Mouse (Mus musculus): ENCODE results near the gene Whamm. TPM values are rescaled to one million over a fixed set of nuclear protein-coding genes. Genes with fewer than 3 reads are reported as not detected.

Whamm gene
- polyA plus RNA-seq, 1 experiment from 2014 or later, result 6.3 TPM

DNA sequence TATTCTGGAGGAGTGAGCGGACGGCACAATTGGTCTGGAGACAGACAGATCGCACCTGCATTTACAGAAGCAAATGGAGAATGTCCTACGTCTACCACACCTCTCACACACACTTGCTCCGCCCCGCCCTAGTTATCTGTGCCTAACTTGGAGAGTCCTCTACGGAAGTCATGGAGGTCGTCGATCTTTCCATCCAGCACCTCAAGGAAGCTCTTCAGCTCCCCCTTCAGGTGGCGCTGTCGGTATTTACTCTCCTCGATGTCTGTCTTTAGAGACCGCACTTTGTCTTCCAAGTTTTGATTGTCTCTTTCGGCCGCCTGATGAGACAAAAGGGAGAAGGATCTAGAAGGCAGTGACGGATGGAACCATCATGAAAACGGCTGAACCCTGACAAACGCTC lies 39.1 kb downstream of the Whamm start:
- no peak overlapping the region for H3K4me2 ChIP-seq (replicated peaks)
- H3K27me3 ChIP-seq (replicated peaks), result no peaks in the 10 kb centered on the region
- H3K4me3 ChIP-seq (replicated peaks), result no peak overlapping the region
- no peaks in the 10 kb centered on the region for H3K36me3 ChIP-seq
- ATAC-seq, result no peak
- 61% methylated on average over 18 of the region's 18 CpGs for WGBS
- H3K4me1 ChIP-seq (replicated peaks), result no peaks in the 10 kb centered on the region
- H3K27ac ChIP-seq, result no peak overlapping the region
- H3K9me3 ChIP-seq, result no peaks in the 10 kb centered on the region
- no peak overlapping the region for H3K9ac ChIP-seq

DNA sequence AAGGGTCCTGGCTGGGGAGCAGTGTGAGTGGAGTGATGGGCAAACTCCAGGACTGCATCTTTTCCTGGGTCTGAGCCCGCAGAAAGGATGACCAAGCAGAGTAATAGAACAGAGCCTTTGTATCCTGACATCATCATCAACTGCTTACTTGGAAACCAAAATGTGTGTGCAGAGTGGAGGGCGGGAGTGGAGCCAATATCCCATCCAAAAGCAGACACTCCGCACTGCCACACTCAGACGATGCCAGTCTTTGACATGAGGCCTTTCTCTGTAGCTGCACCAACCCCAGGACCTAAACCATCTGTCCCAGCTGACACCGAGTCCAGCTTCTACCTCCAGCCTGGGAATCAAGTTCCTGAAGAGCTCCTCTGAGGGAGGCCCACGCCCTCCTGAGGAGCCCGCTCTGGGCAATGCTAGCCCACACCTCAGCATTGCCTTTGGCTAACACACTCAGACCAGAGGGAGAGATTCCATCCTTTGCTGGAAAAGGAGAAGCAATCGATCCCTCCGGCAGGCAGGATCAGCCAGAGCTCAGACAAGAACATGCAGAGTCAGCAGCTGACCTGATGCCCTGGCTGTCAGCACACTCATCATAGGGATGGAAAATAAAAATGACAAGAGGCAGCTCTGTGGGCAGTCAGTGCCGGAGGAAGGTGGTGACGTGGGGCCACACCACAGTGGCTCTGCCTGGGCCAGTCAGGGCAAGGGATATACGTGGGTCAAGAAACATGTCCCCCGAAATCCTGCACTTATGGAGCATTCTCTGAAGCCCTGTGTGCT lies 42.0 kb downstream of the Whamm start:
- H3K36me3 ChIP-seq, result no peaks in the 10 kb centered on the region
- H3K9me3 ChIP-seq, result no peaks in the 10 kb centered on the region
- no peaks in the 10 kb centered on the region for H3K4me1 ChIP-seq (replicated peaks)
- no peak overlapping the region for H3K9ac ChIP-seq
- no peak for ATAC-seq
- H3K27me3 ChIP-seq (replicated peaks), result no peaks in the 10 kb centered on the region
- H3K27ac ChIP-seq, result no peak overlapping the region
- no peak overlapping the region for H3K4me2 ChIP-seq (replicated peaks)
- 90% methylated on average over 13 of the region's 13 CpGs for WGBS
- H3K4me3 ChIP-seq (replicated peaks), result no peak overlapping the region

DNA sequence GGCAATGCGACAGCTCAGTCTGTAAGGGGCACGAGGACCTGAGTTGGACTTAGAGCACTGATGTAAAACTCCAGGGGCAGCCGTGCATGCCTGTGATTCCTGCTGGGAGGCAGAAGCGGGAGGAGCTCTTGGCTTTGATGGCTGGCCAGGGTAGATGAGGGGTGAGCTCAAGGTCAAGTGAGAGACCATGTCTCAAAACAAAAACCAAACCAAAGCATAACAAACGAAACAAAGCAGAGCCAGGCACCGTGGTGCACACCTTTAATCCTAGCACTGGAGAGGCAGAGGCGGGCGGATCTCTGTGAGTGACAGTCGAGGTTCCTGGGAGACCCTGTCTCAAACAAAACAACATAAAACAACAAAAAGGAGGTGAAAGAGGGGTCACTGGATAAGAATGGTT lies 44.0 kb downstream of the Whamm start:
- H3K36me3 ChIP-seq, result no peaks in the 10 kb centered on the region
- no peaks in the 10 kb centered on the region for H3K4me1 ChIP-seq (replicated peaks)
- H3K27ac ChIP-seq, result no peak overlapping the region
- H3K4me2 ChIP-seq (replicated peaks), result no peak overlapping the region
- H3K27me3 ChIP-seq (replicated peaks), result no peaks in the 10 kb centered on the region
- no peak overlapping the region for H3K4me3 ChIP-seq (replicated peaks)
- ATAC-seq, result no peak
- H3K9ac ChIP-seq, result no peak overlapping the region
- WGBS, result 78% methylated on average over 9 of the region's 9 CpGs
- H3K9me3 ChIP-seq, result no peaks in the 10 kb centered on the region

DNA sequence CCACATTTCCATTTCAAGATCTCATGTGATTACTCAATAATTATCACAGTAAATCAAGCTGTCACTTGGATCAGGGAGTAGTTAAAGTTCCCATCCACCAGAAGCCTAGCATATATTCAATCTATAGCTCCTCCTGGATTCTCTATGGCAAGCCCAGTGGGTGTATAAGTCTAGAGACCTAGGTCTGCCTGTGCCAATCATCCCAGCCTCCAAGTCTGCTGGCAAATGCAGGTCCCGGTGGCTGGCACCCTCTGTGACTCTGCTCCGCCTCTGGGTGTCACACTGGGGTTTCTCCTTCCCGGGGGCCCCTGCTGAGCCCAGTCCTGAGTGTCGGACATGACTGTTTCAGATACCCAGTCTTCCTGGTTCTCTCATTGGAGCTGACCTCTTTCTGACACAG lies 51.7 kb downstream of the Whamm start:
- no peak overlapping the region for H3K9ac ChIP-seq
- no peaks in the 10 kb centered on the region for H3K9me3 ChIP-seq
- no peaks in the 10 kb centered on the region for H3K4me1 ChIP-seq (replicated peaks)
- no peaks in the 10 kb centered on the region for H3K36me3 ChIP-seq
- H3K4me3 ChIP-seq (replicated peaks), result no peak overlapping the region
- no peak for ATAC-seq
- WGBS, result 79% methylated on average over 4 of the region's 4 CpGs
- no peak overlapping the region for H3K4me2 ChIP-seq (replicated peaks)
- no peaks in the 10 kb centered on the region for H3K27me3 ChIP-seq (replicated peaks)
- H3K27ac ChIP-seq, result no peak overlapping the region

DNA sequence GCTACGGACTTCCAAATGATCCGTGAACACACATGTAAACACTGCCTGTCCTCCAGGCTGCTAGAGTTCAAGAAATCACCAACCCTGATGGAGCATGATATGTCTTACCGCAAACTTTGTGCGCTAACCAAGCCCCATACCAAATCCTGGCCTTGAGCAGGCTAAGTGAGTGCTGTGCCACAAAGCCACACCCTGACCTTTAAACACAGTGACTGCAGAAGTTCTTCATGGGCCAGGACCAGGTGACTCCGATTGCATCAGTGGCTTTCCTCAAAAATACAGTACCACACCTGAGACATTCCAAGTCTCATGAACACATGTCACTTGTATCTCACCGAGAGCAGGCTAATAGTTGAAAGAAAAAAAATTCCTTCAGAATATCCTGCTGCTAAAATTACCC lies 52.7 kb downstream of the Whamm start:
- Histone ChIP-seq H3K36me3 (no peaks in the 10 kb centered on the region), H3K4me1 (replicated peaks) (no peaks in the 10 kb centered on the region), H3K27ac (no peak overlapping the region), H3K27me3 (replicated peaks) (no peaks in the 10 kb centered on the region), H3K4me2 (replicated peaks) (no peak overlapping the region), H3K9me3 (no peaks in the 10 kb centered on the region), H3K9ac (no peak overlapping the region), H3K4me3 (replicated peaks) (no peak overlapping the region)
- peak; percentile 67 for ATAC-seq
- 73% methylated on average over 6 of the region's 6 CpGs for WGBS

DNA sequence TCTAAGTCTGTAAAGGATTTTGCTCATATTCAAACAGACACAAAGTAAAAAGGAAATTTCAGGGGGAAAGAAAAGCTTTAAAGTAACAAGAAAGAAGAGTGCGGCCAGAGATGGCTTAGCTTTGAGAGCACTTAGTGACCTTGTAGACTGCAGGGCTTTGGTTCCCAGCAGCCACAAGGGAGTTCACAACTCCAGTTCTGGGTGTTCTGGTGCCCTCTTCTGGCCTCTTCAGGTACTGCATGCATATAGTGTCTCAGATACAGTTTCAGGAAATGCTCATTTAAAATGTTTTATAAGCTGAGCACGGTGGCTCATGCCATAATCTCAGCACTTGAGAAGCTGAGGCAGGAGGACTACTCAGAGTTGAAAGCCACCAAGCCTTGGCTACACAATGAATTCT lies 55.4 kb downstream of the Whamm start:
- H3K4me2 ChIP-seq (replicated peaks), result no peak overlapping the region
- no peak for ATAC-seq

DNA sequence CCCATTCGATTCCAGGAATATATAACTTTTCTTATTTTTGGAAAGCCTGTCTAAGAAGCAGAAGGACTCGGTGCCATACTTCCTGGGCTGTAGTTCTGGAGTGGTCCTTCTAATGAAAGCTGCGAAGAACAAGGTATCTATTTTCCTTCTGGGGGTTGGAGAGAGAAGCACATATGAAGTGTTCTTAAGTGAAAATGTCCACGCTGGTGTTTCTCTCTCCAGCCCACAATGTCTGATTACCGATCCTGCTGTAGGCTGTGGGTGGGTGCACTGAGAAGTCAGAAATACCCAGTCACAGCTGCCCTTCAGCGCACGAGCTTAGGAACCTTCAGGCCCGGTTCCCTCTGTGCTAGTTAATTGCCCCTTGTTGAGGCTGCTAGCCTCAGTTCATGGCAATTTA lies 60.2 kb downstream of the Whamm start:
- Histone ChIP-seq H3K9me3 (no peaks in the 10 kb centered on the region), H3K27me3 (replicated peaks) (no peaks in the 10 kb centered on the region), H3K36me3 (no peaks in the 10 kb centered on the region), H3K4me2 (replicated peaks) (no peak overlapping the region), H3K27ac (no peak overlapping the region), H3K4me3 (replicated peaks) (no peak overlapping the region), H3K9ac (no peak overlapping the region), H3K4me1 (replicated peaks) (no peaks in the 10 kb centered on the region)
- ATAC-seq, result no peak
- WGBS, result 91% methylated on average over 8 of the region's 8 CpGs

More for the DNA sequence above, 55.4 kb downstream of the Whamm start:
- Histone ChIP-seq H3K9me3 (no peaks in the 10 kb centered on the region), H3K27me3 (replicated peaks) (no peaks in the 10 kb centered on the region), H3K36me3 (no peaks in the 10 kb centered on the region), H3K4me1 (replicated peaks) (no peaks in the 10 kb centered on the region), H3K4me3 (replicated peaks) (no peak overlapping the region), H3K9ac (no peak overlapping the region), H3K27ac (no peak overlapping the region)
- 87% methylated on average over 2 of the region's 2 CpGs for WGBS

DNA sequence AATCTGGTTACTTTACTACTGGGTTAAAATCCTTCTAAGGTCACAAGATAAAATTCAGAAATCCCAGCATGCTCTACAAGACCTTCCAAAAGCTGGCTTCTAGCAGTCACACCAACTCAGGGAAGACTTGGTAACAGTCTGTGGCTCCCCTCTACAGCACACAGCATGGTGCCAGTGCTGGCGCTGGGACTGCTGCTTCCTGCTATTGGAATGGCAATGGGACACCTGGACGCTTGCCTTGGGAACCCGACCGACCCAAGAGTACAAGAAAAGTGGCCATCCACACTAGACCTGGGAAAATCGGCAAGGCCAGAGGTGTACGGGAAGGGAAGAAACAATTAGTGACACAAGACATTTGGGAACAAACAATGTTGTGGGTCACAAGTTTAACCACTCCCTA lies 61.5 kb downstream of the Whamm start:
- Histone ChIP-seq H3K4me1 (replicated peaks) (no peaks in the 10 kb centered on the region), H3K4me2 (replicated peaks) (no peak overlapping the region), H3K27me3 (replicated peaks) (no peaks in the 10 kb centered on the region), H3K4me3 (replicated peaks) (no peak overlapping the region), H3K9ac (no peak overlapping the region), H3K36me3 (no peaks in the 10 kb centered on the region), H3K27ac (no peak overlapping the region), H3K9me3 (no peaks in the 10 kb centered on the region)
- WGBS, result 82% methylated on average over 6 of the region's 6 CpGs
- ATAC-seq, result no peak

DNA sequence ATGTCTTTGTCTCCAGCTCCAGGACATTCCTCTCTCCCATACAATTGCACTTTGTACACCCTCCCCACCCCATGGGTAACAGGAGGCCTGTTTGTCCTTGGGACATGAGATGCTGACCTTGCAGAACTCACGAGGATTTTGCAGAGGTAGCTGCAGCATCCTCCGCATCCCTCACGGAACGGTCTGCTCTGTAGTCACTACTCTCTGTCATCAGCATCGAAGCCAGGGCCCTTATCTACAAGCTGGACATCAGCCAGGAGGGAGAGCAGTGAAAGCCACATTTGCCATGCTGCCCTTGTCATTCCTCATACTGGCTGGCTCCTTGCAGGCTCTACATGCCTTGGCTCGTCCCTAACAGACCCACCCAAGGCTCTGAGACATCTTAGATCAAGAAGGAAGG lies 70.0 kb downstream of the Whamm start:
- no peak overlapping the region for H3K4me2 ChIP-seq (replicated peaks)
- no peak overlapping the region for H3K27ac ChIP-seq
- no peaks in the 10 kb centered on the region for H3K4me1 ChIP-seq (replicated peaks)
- H3K9ac ChIP-seq, result no peak overlapping the region
- H3K27me3 ChIP-seq (replicated peaks), result no peaks in the 10 kb centered on the region
- no peak overlapping the region for H3K4me3 ChIP-seq (replicated peaks)
- WGBS, result 75% methylated on average over 6 of the region's 6 CpGs
- ATAC-seq, result no peak
- no peaks in the 10 kb centered on the region for H3K36me3 ChIP-seq
- no peaks in the 10 kb centered on the region for H3K9me3 ChIP-seq

DNA sequence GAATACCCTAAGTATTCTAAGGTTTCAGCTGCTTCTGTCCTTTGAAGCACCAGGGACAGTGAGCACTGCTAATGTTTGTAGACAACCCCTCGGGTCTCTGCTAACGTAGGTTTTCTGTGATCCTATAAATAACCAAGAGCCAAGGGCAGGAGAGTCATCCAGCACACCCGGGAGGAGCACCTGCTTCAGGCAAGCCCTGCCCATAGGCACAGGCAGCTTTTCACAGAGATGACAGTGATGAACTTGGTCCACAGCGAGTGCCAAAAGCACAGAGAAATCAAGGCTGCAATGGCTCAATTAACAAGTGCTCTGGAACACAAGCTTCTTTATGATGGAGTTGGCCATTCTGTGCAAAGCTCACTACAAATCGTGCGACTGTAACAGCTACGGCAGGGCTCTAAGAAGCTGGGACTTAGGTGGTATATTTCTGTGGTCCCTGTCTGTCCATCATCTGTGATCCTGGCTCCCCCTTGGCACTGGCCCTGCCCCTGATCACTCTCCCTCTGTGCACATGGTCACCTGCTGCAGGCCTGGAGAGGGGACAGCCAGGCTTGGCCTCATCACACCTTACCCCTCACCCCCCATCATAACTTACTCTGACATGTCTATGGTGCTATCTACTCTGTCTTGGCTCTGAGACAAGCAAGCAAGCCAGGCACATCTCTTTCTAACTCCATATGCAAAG lies 73.6 kb downstream of the Whamm start:
- Histone ChIP-seq H3K36me3 (no peaks in the 10 kb centered on the region), H3K9me3 (no peaks in the 10 kb centered on the region), H3K4me2 (replicated peaks) (no peak overlapping the region), H3K4me3 (replicated peaks) (no peak overlapping the region), H3K27me3 (replicated peaks) (no peaks in the 10 kb centered on the region), H3K27ac (no peak overlapping the region), H3K9ac (no peak overlapping the region), H3K4me1 (replicated peaks) (no peaks in the 10 kb centered on the region)
- ATAC-seq, result no peak
- whole genome bisulfite sequencing, result 63% methylated on average over 7 of the region's 7 CpGs

MicroRNA genes within 50 kb of the gene (microRNA counts, 519-probe panel; counts per million panel counts)
- 97.1 counts per million, percentile 29 among the panel's probes with 10 or more counts for microRNA mmu-miR-1839-3p
- 2,422 counts per million, percentile 63 among the panel's probes with 10 or more counts for microRNA mmu-miR-1839-5p

Other genes starting within 250 kb of the Whamm start
- gene Rps17, start 226.0 kb upstream of the Whamm start, polyA plus RNA-seq (2015; fragmentation: Nextera tagmentation; extraction: Ambion mirVana), result 1,243 and 1,274 TPM in 2 replicates
- gene Cpeb1, start 115.8 kb upstream of the Whamm start, polyA plus RNA-seq (2015; fragmentation: Nextera tagmentation; extraction: Ambion mirVana), result 0.78 and 1.1 TPM in 2 replicates
- 5.9 and 6.2 TPM in 2 replicates for gene Ap3b2, start 77.3 kb upstream of the Whamm start, polyA plus RNA-seq (2015; fragmentation: Nextera tagmentation; extraction: Ambion mirVana)
- not detected in 2 replicates for gene BC048679, start 73.0 kb upstream of the Whamm start, polyA plus RNA-seq (2015; fragmentation: Nextera tagmentation; extraction: Ambion mirVana)
- 0.10 and 0.15 TPM in 2 replicates for gene Fsd2, start 4.3 kb upstream of the Whamm start, polyA plus RNA-seq (2015; fragmentation: Nextera tagmentation; extraction: Ambion mirVana)
- 46.6 and 46.9 TPM in 2 replicates for gene Homer2, start 136.3 kb downstream of the Whamm start, polyA plus RNA-seq (2015; fragmentation: Nextera tagmentation; extraction: Ambion mirVana)
- 132 and 147 TPM in 2 replicates for gene Ramac, start 191.7 kb downstream of the Whamm start, polyA plus RNA-seq (2015; fragmentation: Nextera tagmentation; extraction: Ambion mirVana)
- gene 3110040N11Rik, start 218.2 kb downstream of the Whamm start, polyA plus RNA-seq (2015; fragmentation: Nextera tagmentation; extraction: Ambion mirVana), result 47.2 and 52.1 TPM in 2 replicates